In the genomic region with DNA sequence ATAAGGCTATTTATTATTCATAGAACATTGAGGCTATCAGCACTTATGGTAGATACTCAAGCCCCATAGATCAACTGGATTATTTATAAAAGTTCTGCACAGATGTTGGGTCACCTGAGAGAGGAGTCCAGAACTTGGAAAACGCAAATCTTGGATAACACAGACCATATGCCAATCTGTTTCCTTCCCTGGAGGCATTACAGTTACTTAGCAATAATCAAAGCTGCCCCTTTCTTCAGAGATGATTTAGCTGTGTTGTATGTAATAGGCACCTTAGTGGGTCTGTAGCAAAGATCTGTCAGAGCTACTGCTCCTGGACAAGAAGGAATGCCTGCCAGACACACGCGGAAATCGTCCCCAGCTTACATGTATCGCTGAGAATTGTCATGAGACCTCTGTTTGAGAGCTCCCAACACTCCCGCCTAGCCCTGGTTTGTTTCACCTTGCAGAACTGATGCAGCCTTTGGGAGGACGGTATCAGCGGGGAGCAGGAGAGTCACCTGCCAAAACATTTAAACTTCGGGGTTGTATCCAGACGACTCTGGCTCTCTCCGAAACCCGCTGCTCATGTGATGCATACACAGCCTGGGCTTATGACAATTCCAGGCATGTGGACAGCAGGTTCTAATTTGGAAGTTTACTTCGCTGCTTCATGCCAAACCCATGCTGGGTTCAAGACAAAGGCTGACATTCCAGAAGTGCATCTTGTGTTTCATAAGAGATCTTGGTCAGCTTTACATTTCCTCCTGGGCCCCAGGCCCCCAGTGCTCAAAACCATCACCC, we compare ENCODE assay signal across 13 mouse cellular contexts. TPM values are rescaled to one million over a fixed set of nuclear protein-coding genes. Genes with fewer than 3 reads are reported as not detected.
DNase-seq lines count a peak whose midpoint lies in the region; ATAC-seq and TF ChIP-seq lines count a peak whose summit lies in the region.
"Had no signal": no experiment of that assay in that cellular context is flagged by ENCODE, and none has a peak within 500 bp of the region (broad histone marks: within the 10 kb centered on the region; RNA-seq: fewer than 3 reads in every experiment).

No protein-coding gene starts in this region.

- H3K4me1 ChIP-seq in hindbrain, postnatal 0 days (ENCODE audit: insufficient read depth, low read length) = no peaks in the 10 kb centered on the region
- peaks cover 7% of the 10 kb centered on the region; the same call in 1 of the 2 replicates for H3K4me1 ChIP-seq in hindbrain, embryonic 12.5 days
- H3K4me1 ChIP-seq: forebrain, embryonic 15.5 days; megakaryocyte, embryonic 14.5 days had no signal

- WGBS in hindbrain, postnatal 0 days = 40% methylated on average over 13 of the region's 13 CpGs
- 64% methylated on average over 13 of the region's 13 CpGs for WGBS in hindbrain, embryonic 12.5 days

- no peaks in the 10 kb centered on the region for H3K27me3 ChIP-seq in hindbrain, postnatal 0 days (ENCODE audit: insufficient read depth, low read length)
- H3K27me3 ChIP-seq in hindbrain, embryonic 12.5 days = no peaks in the 10 kb centered on the region
- H3K27me3 ChIP-seq: forebrain, embryonic 15.5 days; limb, embryonic 15.5 days; megakaryocyte, embryonic 14.5 days had no signal

- no peaks in the 10 kb centered on the region for H3K36me3 ChIP-seq in hindbrain, postnatal 0 days (ENCODE audit: insufficient read depth, low read length)
- H3K36me3 ChIP-seq in hindbrain, embryonic 12.5 days = no peaks in the 10 kb centered on the region
- H3K36me3 ChIP-seq: forebrain, embryonic 15.5 days; limb, embryonic 15.5 days had no signal

- no peak overlapping the region for H3K4me3 ChIP-seq in hindbrain, postnatal 0 days (ENCODE audit: low read length)
- H3K4me3 ChIP-seq in hindbrain, embryonic 12.5 days = no peak overlapping the region
- H3K4me3 ChIP-seq: forebrain, embryonic 15.5 days; limb, embryonic 15.5 days; megakaryocyte, embryonic 14.5 days had no signal

- peak; percentile 15 for DNase-seq in hindbrain, postnatal 0 days (ENCODE audit: low spot score)
- DNase-seq in cerebellum, adult 18-20 months = peak; percentile 41 to 42
- DNase-seq in embryo, embryonic 11 days = peak; percentile 40
- peak; percentile 37 for DNase-seq in mesoderm, embryonic 11.5 days (ENCODE audit: low read depth, low spot score)
- no peak for DNase-seq in urinary bladder, postnatal 36 days (ENCODE audit: low spot score in 2 of 2)
- DNase-seq in kidney, postnatal 25 days = no peak
- DNase-seq: gastrocnemius, postnatal 14 days; kidney, postnatal 10 days; lung, embryonic 14.5 days had no signal

- H3K9ac ChIP-seq in hindbrain, postnatal 0 days (replicated peaks; ENCODE audit: low read length) = no peak overlapping the region
- no peak overlapping the region for H3K9ac ChIP-seq in hindbrain, embryonic 12.5 days
- H3K9ac ChIP-seq: forebrain, embryonic 15.5 days; limb, embryonic 15.5 days; lung, embryonic 14.5 days had no signal

- no peak for ATAC-seq in hindbrain, postnatal 0 days
- no peak for ATAC-seq in hindbrain, embryonic 12.5 days (ENCODE audit: low FRiP score)
- ATAC-seq: forebrain, embryonic 15.5 days had no signal

- peak overlapping the region; percentile 10; the same call in 1 of the 2 replicates for H3K4me2 ChIP-seq in hindbrain, postnatal 0 days (ENCODE audit: low read depth, low read length)
- no peak overlapping the region for H3K4me2 ChIP-seq in hindbrain, embryonic 12.5 days (replicated peaks)
- H3K4me2 ChIP-seq: forebrain, embryonic 15.5 days; limb, embryonic 15.5 days; lung, embryonic 14.5 days had no signal

- TF ChIP-seq CTCF in hindbrain, postnatal 0 days (IDR thresholded peaks at IDR 0.05; ENCODE audit: low read depth) = no peak

- no peaks in the 10 kb centered on the region for H3K9me3 ChIP-seq in hindbrain, postnatal 0 days (ENCODE audit: low read length)
- no peaks in the 10 kb centered on the region for H3K9me3 ChIP-seq in hindbrain, embryonic 12.5 days (replicated peaks)
- H3K9me3 ChIP-seq: forebrain, embryonic 15.5 days; limb, embryonic 15.5 days had no signal

- H3K27ac ChIP-seq in hindbrain, postnatal 0 days = no peak overlapping the region
- H3K27ac ChIP-seq in hindbrain, embryonic 12.5 days = no peak overlapping the region
- H3K27ac ChIP-seq: forebrain, embryonic 15.5 days; limb, embryonic 15.5 days had no signal

RNA-seq across cellular contexts. Expression of a gene that starts 31.2 kb away (rescaled TPM):
- 8.1 and 10.0 TPM in 2 replicates for total RNA-seq in hindbrain, postnatal 0 days (2014; rRNA removed)
- polyA plus RNA-seq in hindbrain, postnatal 0 days (2015; fragmentation: Nextera tagmentation; extraction: Ambion mirVana) = 7.9 and 8.5 TPM in 2 replicates
- polyA plus RNA-seq in hindbrain, embryonic 12.5 days (2016; fragmentation: Nextera tagmentation; extraction: Ambion mirVana) = 3.7 and 4.1 TPM in 2 replicates

RNA-seq across cellular contexts. Expression of a gene that starts 55.7 kb away (rescaled TPM):
- 30.1 and 39.6 TPM in 2 replicates for total RNA-seq in hindbrain, postnatal 0 days (2014; rRNA removed)
- 58.3 and 63.3 TPM in 2 replicates for polyA plus RNA-seq in hindbrain, postnatal 0 days (2015; fragmentation: Nextera tagmentation; extraction: Ambion mirVana)
- 113 TPM in 2 replicates for polyA plus RNA-seq in hindbrain, embryonic 12.5 days (2016; fragmentation: Nextera tagmentation; extraction: Ambion mirVana)

Comparison
In these comparisons a context has a peak if more than half of its experiments do, and no peak if none do; other contexts are left out.
1. DNase-seq: peak in hindbrain, postnatal 0 days (single experiment), cerebellum, adult 18-20 months (2 of 2), embryo, embryonic 11 days (single experiment) and mesoderm, embryonic 11.5 days (single experiment); none in urinary bladder, postnatal 36 days (0 of 2) and kidney, postnatal 25 days (0 of 2).